Mouse (Mus musculus): Measurements from ENCODE around the gene Paxip1. TPM values are rescaled to one million over a fixed set of nuclear protein-coding genes. Genes with fewer than 3 reads are reported as not detected.

The Paxip1 gene
- total RNA-seq, 1 experiment from 2014 or later: 20.5 TPM

DNA sequence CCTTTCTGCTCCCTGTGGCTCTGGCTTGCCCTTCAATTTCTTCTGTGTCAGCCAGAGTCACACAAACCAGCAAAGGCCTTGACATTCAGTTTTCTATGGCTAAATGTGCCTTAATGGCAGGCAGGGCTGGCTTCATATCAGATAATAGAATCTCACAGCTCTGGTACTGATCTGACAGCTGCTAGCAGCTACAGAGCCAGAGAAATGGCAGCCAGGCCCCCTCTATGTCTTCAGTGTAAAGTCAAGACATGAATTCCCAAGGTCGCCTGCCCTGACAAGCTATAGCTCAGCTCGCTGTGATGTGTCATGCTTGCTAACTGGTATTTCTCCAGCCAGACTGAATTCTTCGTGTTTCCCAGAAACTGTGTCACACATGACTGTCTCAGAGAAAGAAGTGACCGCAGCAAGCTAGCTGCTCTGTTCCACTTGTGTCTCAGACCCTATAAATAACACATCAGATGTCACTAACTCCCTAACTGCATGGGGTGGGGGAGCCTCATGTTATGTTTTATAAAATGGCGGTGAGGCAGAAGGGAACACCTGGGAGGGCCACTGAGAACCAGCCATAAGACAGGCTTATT, 59.1 kb downstream of the Paxip1 start:
- no peak for ATAC-seq (ENCODE audit: extremely low read depth, insufficient number of reproducible peaks, low FRiP score, poor library complexity, severe bottlenecking)

DNA sequence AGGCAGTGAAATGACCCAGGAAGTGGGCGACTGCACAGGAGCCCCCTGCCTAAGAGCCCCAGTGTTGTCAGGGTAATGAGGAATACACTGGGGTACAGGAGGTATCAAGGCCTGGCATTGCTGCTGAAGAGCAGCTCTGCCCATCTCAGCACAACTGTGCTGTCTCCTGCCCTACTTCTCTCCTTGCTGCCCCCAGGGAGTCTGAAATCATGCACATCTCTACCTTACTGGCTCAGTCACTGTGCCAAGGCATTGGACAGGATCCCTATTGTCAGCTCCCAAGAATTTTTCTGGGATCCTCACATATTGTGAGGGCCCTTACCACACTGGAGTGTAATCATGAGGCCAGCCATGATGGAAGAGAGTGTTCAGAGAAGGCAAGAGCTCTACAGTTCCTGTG, 60.1 kb downstream of the Paxip1 start:
- no peak for ATAC-seq (ENCODE audit: extremely low read depth, insufficient number of reproducible peaks, low FRiP score, poor library complexity, severe bottlenecking)

DNA sequence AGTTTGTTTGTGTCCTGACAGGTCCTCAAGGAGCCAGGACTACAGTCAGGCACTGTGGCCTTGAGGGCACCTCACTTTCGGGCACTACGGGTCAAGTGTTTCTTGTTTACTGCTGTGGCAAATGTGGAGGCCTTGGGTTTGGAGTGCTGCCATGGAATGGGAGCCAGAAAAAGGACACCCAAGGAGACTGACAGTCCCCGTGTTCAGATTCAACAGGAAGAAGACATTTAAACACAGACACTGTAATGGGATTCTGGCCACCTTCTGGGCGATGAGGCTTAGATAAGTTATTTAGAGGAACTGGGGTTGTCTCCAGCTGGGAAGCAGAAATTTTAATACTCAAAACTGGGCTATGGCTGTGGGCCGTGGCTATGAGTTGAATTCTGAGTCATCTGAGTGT, 60.8 kb downstream of the Paxip1 start:
- no peak for ATAC-seq (ENCODE audit: extremely low read depth, insufficient number of reproducible peaks, low FRiP score, poor library complexity, severe bottlenecking)

DNA sequence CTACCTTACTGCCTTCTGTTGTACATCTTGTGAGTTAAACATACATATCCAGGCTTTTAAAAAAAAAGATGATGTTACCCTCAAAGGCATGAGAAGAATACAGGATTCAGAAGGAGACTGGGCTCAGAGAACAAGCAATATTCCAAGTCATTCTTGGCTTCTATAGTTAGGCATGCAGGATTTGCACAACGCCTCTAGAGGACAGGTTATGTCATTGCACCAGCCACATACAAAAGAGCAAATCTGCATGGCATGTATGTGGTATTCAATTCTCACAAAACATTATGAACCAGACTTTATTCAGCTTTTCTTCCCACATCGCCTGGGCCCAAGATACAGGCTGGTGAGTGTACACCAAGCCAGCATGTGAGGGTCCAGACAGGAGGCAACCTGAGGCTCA, 67.0 kb downstream of the Paxip1 start:
- no peak for ATAC-seq (ENCODE audit: extremely low read depth, insufficient number of reproducible peaks, low FRiP score, poor library complexity, severe bottlenecking)

DNA sequence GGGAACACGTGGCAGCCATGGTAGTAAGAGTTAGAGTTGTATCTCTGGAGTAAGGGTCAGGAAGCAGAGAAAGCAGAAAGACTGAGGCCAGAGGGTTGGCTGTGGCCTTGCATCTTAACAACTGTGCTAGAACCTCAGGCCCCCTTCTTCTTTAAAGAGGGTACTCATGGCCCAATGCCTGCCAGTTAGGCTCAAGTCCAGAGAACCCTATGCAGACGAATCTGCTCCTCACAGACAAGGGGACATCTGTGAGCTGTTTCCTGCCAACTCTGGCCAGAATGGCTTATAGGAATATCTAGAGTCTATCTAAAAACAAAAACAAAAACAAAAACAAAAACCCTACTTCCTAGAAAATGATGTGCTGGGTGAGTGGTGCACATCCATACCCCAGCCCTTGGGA, 72.2 kb downstream of the Paxip1 start:
- no peak for ATAC-seq (ENCODE audit: extremely low read depth, insufficient number of reproducible peaks, low FRiP score, poor library complexity, severe bottlenecking)

DNA sequence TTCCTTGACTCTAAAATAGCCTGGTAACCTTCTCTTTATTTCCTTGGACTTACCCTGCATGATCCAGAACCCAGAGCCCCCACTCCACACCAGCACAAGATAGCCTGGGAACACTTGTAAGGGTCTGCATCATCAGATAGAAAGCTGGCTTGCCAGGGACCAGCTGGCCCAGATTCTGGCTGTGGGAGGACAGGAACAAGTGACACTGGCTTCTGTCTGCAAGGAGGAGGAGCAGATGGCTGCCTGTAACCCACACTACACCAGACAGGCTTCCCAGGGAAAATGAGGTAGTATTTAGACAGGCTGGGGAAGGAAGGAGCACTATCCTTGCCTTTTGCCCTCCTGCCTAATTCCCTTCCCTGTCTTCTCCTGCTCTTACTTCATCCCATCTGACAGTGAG, 74.2 kb downstream of the Paxip1 start:
- ATAC-seq (ENCODE audit: extremely low read depth, insufficient number of reproducible peaks, low FRiP score, poor library complexity, severe bottlenecking): no peak

DNA sequence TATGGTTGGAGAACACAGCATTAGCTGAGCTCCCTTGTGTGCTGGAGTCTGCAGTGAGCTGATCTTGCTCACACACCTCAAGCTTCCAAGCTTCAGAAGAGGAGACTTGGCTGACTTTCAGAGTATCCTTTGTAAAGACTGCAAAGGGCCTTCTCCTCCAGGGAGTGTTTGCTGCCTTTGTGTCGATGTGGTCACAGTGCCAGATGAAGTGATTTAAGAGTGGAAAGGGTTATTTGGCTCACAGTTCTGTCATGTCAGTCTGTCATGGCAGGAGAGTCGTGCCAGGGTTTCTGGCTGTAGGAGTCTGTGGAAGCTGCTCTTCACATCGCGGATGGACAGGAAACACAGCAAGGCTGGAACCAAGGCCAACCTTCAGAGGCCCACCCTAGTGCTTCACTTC, 75.5 kb downstream of the Paxip1 start:
- no peak for ATAC-seq (ENCODE audit: extremely low read depth, insufficient number of reproducible peaks, low FRiP score, poor library complexity, severe bottlenecking)

DNA sequence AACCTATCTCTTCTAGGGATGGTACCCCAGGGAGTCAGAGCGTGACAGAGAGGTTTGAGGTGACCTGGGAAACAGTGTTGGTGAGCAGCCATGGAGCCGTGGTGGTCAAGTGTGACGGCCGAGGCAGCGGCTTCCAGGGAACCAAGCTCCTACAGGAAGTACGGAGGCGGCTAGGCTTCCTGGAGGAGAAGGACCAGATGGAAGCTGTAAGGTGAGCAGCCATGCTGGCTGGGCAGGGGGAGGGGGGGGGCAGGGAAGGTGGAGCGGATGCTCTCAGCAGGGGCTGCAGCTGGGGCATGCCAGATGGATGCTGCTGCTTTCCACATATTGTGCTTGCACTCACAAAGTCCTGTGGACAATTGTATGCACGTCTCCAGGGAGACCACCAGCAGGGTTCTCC, 77.1 kb downstream of the Paxip1 start:
- no peak for ATAC-seq (ENCODE audit: extremely low read depth, insufficient number of reproducible peaks, low FRiP score, poor library complexity, severe bottlenecking)

DNA sequence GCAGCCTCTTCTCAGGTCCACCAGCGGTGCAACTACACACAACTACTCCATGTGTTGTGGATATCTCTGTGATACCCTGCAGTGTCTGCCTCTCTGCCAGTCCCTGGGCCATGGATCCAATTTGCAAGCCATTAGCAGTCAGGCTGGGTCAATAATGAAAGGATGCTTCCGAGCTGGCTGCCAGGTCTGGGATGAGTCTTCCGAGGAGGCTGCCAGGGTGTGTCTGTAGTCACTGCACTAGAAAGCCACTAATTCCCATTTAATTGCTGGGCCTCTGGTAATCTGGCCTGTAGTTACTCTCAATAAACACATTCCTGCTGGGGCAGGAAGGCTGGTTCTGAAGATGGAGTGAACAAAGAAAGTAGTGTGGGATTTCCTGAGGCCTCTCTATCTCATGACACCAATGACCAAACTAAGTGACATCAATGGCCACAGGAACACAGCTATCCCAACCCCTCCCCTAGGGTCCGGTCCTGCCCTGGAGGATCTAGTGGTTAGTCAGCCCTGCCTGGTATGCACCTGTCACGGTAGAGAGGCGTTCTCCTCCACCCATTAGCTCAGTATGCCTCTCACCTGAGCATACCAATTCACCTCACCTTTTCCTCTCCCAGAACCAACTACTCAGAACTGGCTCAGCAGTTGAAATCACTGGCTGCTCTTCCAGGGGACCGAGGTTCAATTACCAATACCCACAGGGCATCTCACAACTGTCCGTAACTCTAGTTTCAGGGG, 79.9 kb downstream of the Paxip1 start:
- ATAC-seq (ENCODE audit: extremely low read depth, insufficient number of reproducible peaks, low FRiP score, poor library complexity, severe bottlenecking): no peak

DNA sequence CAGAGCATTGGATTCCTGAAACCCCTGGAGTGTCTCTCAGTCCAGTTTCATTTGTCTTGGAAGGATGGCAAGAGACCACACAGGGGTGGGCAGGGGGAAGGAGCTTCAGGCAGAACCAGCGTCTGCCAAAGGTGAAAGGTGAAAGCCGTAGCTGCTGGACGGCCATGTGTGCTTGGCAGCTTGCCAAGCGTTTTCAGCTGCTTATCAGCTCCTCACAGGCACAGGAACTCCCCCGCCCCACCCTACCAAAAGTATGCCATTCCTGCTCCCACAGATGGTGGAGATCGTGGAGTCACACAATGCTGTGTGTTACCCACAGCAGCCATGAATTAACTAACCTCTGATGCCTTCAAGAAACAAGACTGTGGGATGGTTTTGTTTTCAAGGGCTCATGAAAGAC, 83.3 kb downstream of the Paxip1 start:
- no peak for ATAC-seq (ENCODE audit: extremely low read depth, insufficient number of reproducible peaks, low FRiP score, poor library complexity, severe bottlenecking)

DNA sequence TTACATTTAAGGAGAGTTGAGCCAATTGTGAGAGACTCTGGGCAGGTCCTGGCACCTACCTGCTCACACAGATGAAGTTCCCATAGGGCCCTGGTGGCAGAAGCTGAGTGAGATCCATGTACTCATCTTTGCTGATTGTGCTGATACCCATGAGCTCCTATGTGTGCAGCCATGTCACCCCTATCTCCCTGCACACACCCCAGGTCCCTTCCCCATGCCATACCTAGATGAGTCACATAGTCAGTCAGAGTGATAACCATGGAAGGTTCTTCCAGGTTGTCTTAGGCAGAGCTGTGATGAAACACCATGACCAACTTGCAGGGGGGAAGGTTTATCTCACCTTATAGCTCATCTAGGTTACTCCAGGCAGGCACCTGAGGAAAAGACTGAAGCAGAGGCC, 84.2 kb downstream of the Paxip1 start:
- ATAC-seq (ENCODE audit: extremely low read depth, insufficient number of reproducible peaks, low FRiP score, poor library complexity, severe bottlenecking): no peak

DNA sequence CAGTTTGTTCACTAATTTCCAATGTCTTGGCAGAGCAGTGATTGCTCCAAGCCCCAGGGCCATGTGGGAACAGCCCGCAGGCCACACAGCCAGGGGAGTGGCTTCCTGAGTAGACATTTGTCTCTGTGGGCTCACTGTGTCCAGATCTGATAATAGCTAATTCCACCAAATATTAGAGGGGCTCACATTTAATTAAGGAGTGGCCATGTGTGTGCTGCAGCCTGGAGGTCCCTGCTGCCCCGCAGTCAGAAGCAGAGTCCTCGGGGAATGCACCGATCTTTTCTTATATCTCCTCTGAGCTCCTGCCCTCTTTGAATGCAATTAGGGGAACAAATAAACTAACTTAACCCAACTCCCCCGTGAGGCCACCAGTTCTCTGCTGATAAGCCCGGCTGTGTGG, 84.9 kb downstream of the Paxip1 start:
- no peak for ATAC-seq (ENCODE audit: extremely low read depth, insufficient number of reproducible peaks, low FRiP score, poor library complexity, severe bottlenecking)

DNA sequence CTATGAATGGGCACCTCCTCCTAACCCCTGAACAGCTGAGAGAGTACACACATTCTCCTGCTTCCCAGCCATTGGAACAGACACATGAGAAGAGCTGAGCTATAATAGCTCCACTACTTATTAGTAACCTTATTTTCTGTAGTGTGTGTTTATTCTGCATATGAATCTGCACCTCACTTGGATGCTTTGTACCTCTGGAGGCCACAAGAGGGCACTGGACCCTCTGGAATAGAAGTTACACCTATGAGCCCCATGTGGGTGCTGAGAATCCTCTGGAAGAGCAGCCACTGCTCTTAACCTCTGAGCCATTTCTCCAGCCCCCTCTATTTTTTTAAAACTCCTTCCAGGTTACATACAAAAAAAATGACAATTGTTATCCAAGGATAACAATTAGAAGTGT, 86.5 kb downstream of the Paxip1 start:
- no peak for ATAC-seq (ENCODE audit: extremely low read depth, insufficient number of reproducible peaks, low FRiP score, poor library complexity, severe bottlenecking)

DNA sequence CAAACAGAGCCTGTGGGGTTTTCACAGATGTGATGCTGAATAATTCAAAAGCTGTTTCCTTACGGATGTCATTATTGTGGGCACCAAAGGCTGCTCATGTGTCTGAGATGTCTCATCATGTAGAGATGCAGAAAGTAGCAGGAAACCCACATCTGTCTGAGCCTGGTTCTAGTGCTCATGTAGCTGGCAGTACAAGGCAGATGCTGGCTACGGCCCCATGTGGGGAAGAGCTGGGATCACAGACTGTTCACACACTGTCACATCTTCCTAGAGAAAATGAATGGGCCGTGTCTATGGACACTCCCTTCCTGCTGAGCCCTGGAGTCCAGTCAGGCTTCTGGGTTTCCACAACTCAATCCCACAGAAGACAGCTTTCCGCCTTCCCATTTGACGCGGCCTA, 89.0 kb downstream of the Paxip1 start:
- no peak for ATAC-seq (ENCODE audit: extremely low read depth, insufficient number of reproducible peaks, low FRiP score, poor library complexity, severe bottlenecking)

Other genes starting within 250 kb of the Paxip1 start
- gene Htr5a, start 50.5 kb upstream of the Paxip1 start, total RNA-seq (2017): not detected in 2 replicates